Mouse (Mus musculus) bone marrow, adult 2 months (tissue): ENCODE results near the gene Ppef2. TPM values are rescaled to one million over a fixed set of nuclear protein-coding genes. Genes with fewer than 3 reads are reported as not detected.

ENCODE experiments used
- H3K27ac ChIP-seq: fragments of 200-500 bp; 2 replicates; pipeline ENCODE4 v1.5.1; 2012; ENCODE audit warnings: low read depth, mild to moderate bottlenecking, control low read depth, inconsistent platforms, low read length; ENCODE audit not compliant: control insufficient read depth, poor library complexity, insufficient read depth
- H3K4me1 ChIP-seq: fragments of 200-500 bp; 2 replicates; pipeline ENCODE4 v1.6.1; 2011; ENCODE audit warnings: low read length; ENCODE audit not compliant: control insufficient read depth, insufficient read depth
- H3K4me3 ChIP-seq: fragments of 200-500 bp; replicated peaks from 2 replicates; pipeline ENCODE3; 2011; ENCODE audit warnings: mild to moderate bottlenecking, low read depth, low read length, control low read depth; ENCODE audit not compliant: control insufficient read depth
- CTCF ChIP-seq: fragments of 200-500 bp; IDR thresholded peaks from 2 replicates; pipeline ENCODE4 v1.5.1; 2011; ENCODE audit warnings: low read length, control low read depth; ENCODE audit not compliant: control insufficient read depth, insufficient read depth
- POLR2A ChIP-seq: fragments of 200-500 bp; IDR thresholded peaks from 2 replicates; pipeline ENCODE4 v1.6.1; 2011; ENCODE audit warnings: low read depth, mild to moderate bottlenecking, control low read depth, low read length, borderline replicate concordance; ENCODE audit not compliant: control insufficient read depth
- WGBS: fragments of 180-500 bp; shearing (Covaris S2); methylation state at CpG from one replicate; pipeline ENCODE4 v1.1.7; 2018; 5-methylcytosine and 5-hydroxymethylcytosine counted together
- polyA plus RNA-seq: library from polyadenylated mRNA; stranded (reverse); fragments of >200 nt; gene quantifications from 2 replicates; pipeline ENCODE4 v1.2.4, GENCODE M21; 2011; ENCODE audit warnings: low replicate concordance; ENCODE audit not compliant: missing spikeins, insufficient read depth, insufficient read length

Ppef2 gene
- polyA plus RNA-seq, 1 experiment, result not detected

DNA sequence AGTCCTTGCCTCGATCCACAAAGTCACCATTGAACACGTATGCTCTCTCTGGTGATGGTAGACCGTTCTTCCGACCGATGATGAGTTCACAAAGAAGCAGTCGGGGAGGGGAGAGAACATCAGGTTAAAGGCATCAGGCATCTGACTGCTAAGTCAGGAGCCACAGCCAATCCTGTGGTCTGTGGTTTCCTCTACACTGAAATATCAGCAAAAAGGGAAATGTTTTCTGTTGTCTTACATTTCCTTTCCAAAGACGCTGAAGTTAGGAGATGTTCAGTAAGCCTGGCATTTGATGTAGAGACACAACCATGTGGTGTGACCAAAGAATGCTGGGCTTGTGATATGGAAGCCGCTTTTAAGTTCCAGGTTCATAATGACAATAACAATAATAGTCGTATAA, 10.6 kb downstream of the Ppef2 start:
- Histone ChIP-seq H3K27ac (no peak overlapping the region), H3K4me1 (no peaks in the 10 kb centered on the region; the same call in 1 of the 2 replicates), H3K4me3 (no peak overlapping the region)
- 3% methylated on average over 9 of the region's 9 CpGs for WGBS
- no peak for TF ChIP-seq CTCF
- no peak for TF ChIP-seq POLR2A

DNA sequence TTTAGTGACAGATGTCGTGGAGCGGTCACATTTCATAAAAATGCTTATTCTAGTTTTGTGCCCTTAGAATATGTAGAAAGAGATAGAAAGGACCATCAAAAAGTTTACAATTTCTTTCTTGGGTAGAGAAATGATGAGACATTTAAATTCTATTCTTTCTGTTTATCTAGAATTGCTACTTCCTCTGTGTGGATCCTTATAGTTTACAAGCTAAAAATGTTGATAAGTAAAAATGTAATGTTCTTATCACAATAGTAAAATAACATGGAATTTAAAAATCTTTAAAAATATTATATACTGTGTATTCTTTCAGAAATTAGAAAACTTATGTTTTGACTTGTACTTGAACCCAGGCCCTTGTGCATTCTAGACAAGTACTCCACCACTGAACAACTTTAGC, 11.2 kb downstream of the Ppef2 start:
- no peak overlapping the region for H3K4me3 ChIP-seq
- H3K27ac ChIP-seq, result no peak overlapping the region
- no peak for TF ChIP-seq CTCF
- TF ChIP-seq POLR2A, result no peak
- 88% methylated on average over 2 of the region's 2 CpGs for WGBS
- no peaks in the 10 kb centered on the region; the same call in 1 of the 2 replicates for H3K4me1 ChIP-seq

DNA sequence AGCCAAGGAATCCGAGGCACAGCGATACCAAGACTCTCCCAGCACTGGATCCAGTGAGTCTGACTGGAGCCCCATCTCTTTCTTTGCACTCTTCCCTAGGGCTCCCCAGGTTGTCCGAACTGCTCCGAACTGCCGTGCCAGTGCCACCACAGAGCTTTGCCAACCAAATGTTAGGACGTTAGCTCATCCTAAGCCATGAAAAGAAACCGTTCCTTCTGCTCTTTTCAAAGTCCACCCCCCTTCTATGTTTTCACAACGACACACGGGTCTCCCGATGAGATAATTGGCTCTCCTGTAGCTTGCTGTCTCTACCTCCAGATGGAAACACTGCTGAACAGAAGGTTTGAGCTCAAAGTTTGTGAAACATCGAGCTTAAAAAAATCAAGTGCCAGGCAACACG, 15.3 kb downstream of the Ppef2 start:
- H3K27ac ChIP-seq, result no peak overlapping the region
- no peaks in the 10 kb centered on the region; the same call in 1 of the 2 replicates for H3K4me1 ChIP-seq
- 84% methylated on average over 12 of the region's 12 CpGs for WGBS
- no peak overlapping the region for H3K4me3 ChIP-seq
- TF ChIP-seq POLR2A, result no peak
- TF ChIP-seq CTCF, result no peak

DNA sequence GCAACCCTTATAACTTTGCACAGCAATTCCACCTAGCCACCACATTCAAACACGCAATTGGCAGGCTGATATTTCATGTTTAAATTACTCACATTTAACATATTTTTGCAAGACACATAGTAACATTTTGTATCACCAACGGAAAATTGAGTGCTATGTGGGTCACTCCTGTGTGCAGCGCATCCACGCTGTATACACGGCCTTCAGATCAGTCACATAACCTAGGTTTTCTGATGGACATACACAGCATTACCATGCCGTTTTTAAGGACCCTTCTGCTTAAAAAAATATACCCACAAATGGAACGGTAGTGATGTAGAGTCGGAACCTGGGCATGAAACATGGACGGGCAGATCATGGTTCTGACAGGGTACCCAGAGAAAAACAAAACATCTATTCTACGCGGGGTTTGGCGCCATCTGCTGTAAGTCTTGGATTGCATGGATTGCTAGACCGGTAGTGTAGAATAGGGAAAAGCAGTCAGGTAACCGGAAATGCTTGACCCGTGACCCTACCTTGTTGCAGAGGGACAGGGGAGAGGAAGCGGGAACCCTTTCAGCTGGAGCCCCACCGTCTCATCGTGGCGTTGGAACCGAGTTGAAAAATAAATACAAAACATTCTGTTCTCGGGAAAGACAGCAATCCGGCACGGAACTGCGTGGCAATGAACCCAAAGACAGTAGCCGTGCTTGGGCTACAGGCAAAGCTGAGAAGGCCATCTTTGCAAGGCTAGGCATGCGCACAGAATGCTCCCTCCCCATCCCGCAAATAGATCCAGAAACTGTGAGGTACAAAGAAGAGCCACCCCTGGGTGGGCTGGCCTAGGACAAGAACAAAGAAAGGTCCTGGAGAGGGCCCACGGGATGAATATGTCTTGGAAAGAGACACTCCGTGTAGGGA, 16.5 kb downstream of the Ppef2 start:
- TF ChIP-seq POLR2A (no peak), CTCF (no peak)
- no peaks in the 10 kb centered on the region for H3K4me1 ChIP-seq
- WGBS, result 40% methylated on average over 29 of the region's 29 CpGs

DNA sequence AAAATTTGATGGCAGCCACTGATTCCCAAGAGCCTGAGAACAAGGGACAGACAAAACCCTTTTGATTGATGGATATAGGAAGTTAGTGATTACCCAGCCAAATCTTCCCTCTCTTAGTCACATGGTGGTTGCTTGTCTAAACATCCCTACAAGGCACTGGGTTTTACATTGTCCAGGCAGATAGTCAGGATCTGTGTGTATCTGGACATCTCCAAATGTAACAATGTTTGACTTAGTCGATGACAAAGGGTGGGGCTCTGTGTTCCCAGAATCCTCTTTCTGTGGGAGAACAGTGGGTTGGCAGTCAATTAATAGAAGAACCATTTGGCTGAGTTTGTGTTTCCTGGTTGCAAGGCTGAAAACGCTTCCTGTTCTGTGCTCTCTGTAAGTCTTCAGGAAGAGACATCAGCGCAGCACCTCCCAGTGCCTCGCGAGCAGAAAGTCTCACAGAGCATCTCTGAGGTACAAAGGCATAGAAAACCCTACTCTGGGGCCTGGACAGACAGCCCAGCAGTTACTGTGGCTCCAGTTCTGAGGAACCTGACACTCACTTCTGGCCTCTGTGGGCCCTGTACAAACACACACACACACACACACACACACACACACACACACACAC, 21.0 kb downstream of the Ppef2 start:
- WGBS, result under 1% methylated on average over 5 of the region's 5 CpGs
- Histone ChIP-seq H3K4me1 (no peaks in the 10 kb centered on the region; the same call in 1 of the 2 replicates), H3K4me3 (no peak overlapping the region), H3K27ac (no peak overlapping the region)
- TF ChIP-seq POLR2A (no peak), CTCF (no peak)

More for the DNA sequence above, 16.5 kb downstream of the Ppef2 start:
- no peak overlapping the region for H3K27ac ChIP-seq
- H3K4me3 ChIP-seq, result no peak overlapping the region

DNA sequence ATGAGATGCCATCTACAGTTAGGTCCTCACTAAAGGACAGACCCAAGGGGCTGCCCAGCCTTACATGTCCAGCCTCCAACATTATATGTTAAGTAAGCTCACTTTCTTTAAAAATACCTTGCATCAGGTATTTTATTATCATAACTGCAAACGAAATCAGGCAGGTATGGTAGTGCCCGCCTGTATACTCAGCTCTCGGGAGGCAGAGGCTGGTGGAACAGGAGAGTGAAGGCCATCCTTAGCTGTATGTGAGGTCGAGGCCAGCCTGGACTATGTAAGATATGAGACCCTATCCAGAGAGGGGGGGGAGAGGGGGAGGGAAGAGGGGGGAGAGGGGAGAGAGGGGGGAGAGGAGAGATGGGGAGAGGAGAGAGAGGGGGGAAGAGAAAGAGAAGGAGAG, 22.7 kb downstream of the Ppef2 start:
- Histone ChIP-seq H3K27ac (no peak overlapping the region), H3K4me3 (no peak overlapping the region), H3K4me1 (no peaks in the 10 kb centered on the region; the same call in 1 of the 2 replicates)
- no peak for TF ChIP-seq POLR2A
- WGBS, result 70% methylated on average over 4 of the region's 4 CpGs

DNA sequence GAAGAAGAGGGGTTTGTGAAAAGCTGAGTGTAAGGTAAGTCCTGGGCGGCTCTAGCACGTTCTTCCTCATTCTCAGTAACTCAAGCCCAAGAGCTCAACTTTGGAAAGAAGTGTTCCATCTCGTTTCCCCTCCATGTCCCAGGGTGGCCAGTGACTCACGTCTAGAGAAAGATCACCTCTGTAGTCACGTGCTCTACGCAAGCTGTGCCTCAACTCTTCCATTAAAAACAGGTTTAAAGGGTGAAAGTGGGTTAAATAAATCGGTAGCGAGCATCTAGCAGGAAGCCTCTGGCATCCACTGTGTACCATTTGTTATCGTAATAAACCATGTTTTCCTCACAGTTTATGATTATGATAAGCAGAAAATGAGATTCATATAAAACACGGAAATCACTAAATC, 24.2 kb downstream of the Ppef2 start:
- no peak overlapping the region for H3K4me3 ChIP-seq
- 72% methylated on average over 10 of the region's 10 CpGs for WGBS
- H3K4me1 ChIP-seq, result no peaks in the 10 kb centered on the region; the same call in 1 of the 2 replicates
- no peak for TF ChIP-seq CTCF
- no peak for TF ChIP-seq POLR2A
- H3K27ac ChIP-seq, result no peak overlapping the region

DNA sequence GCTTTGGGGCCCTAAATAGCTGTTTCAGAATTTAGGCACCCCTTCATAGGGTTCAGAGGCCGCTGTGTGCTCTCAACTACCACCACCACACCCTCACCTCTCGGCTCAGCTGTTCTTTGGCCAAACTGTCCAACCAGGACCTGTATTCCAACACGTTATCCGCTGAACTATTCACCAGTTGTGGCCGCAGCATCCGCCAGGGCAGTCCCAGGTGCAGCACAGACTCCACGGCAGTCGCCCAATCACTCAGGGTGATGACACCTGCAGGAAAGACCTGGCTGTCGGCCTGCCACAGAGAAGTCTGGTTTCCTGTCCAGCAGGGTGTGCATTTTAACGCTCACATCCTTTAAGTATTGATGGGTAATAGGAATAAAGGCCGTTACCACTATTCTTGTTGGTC, 25.8 kb downstream of the Ppef2 start:
- 75% methylated on average over 11 of the region's 11 CpGs for WGBS
- no peak overlapping the region for H3K27ac ChIP-seq
- H3K4me3 ChIP-seq, result no peak overlapping the region
- TF ChIP-seq CTCF, result no peak
- no peak for TF ChIP-seq POLR2A
- no peaks in the 10 kb centered on the region; the same call in 1 of the 2 replicates for H3K4me1 ChIP-seq
